Mouse (Mus musculus) hindbrain, embryonic 14.5 days (tissue): ENCODE data around the gene Cntfr. TPM values are rescaled to one million over a fixed set of nuclear protein-coding genes. Genes with fewer than 3 reads are reported as not detected.
A peak's percentile ranks its signal among the peaks of the same experiment; 100 is the strongest.

Experiments used
- ATAC-seq: fragments of 200-750 bp; cut with Nextera tagmentation; 2 replicates; pipeline ENCODE4 v1.8.0; 2017; ENCODE audit warnings: moderate number of reproducible peaks, mild to moderate bottlenecking, moderate TSS enrichment, moderate library complexity; ENCODE audit not compliant: low FRiP score
- DNase-seq: peaks from one replicate; pipeline ENCODE4 v3.0.0-alpha.2; 2015; ENCODE audit warnings: low spot score
- H3K27ac ChIP-seq: fragments of 300-500 bp; sonication (generic); 2 replicates; pipeline ENCODE4 v1.5.1; 2014; ENCODE audit warnings: mild to moderate bottlenecking, moderate library complexity
- H3K27me3 ChIP-seq: fragments of 300-500 bp; sonication (generic); 2 replicates; pipeline ENCODE4 v1.6.1; 2014; ENCODE audit warnings: mild to moderate bottlenecking, low read length, mixed read lengths; ENCODE audit not compliant: control insufficient read depth, insufficient read depth
- H3K36me3 ChIP-seq: fragments of 300-500 bp; sonication (generic); replicated peaks from 2 replicates; pipeline ENCODE4 v1.6.1; 2014; ENCODE audit not compliant: control insufficient read depth, insufficient read depth
- H3K4me1 ChIP-seq: fragments of 300-500 bp; sonication (generic); replicated peaks from 2 replicates; pipeline ENCODE4 v1.6.1; 2014; ENCODE audit warnings: antibody characterized with exemption, low read length, mixed read lengths; ENCODE audit not compliant: control insufficient read depth, insufficient read depth
- H3K4me2 ChIP-seq: fragments of 300-500 bp; sonication (generic); replicated peaks from 2 replicates; pipeline ENCODE4 v1.6.1; 2014; ENCODE audit warnings: mild to moderate bottlenecking, moderate library complexity
- H3K4me3 ChIP-seq: fragments of 300-500 bp; sonication (generic); replicated peaks from 2 replicates; pipeline ENCODE4 v1.5.1; 2014; ENCODE audit warnings: mild to moderate bottlenecking, low read length
- H3K9ac ChIP-seq: fragments of 300-500 bp; sonication (generic); 2 replicates; pipeline ENCODE4 v1.6.1; 2014
- H3K9me3 ChIP-seq: fragments of 300-500 bp; sonication (generic); 2 replicates; pipeline ENCODE4 v1.6.1; 2016; ENCODE audit warnings: low read length; ENCODE audit not compliant: control insufficient read depth
- WGBS: fragments of 180-500 bp; shearing (Covaris S2); extraction: QIAGEN DNeasy Blood & Tissue Kit; methylation state at CpG from one replicate; pipeline ENCODE4 v1.1.7; 2014; 5-methylcytosine and 5-hydroxymethylcytosine counted together
- polyA plus RNA-seq: library from polyadenylated mRNA; unstranded; fragments of >200 nt; fragmentation: Nextera tagmentation; extraction: Ambion mirVana; gene quantifications from 2 replicates; pipeline ENCODE4 v1.2.1, GENCODE M21; 2014

Gene Cntfr
- polyA plus RNA-seq, 1 experiment from 2014 or later: 21.8 TPM

DNA sequence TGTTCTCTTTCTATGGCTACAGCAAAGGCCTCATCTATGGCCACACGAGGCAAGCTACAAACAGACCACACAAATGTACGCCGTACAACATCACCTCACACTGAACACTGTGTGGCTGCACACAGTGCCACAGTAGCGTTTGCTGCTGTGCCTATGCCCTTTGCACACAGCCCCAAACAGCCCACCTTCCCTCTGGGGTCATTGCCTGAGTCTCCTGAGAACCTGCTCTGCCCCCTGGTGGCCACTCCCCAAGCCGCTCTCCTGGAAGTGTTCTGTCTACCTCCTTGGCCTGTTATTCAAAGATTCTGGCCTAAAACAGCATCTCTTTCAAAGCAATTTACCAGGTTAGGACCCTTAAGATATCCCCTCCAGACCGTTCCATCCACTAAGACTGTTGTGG lies 43.6 kb downstream of the Cntfr start:
- peaks cover 14% of the 10 kb centered on the region; the same call in 1 of the 2 replicates for H3K36me3 ChIP-seq
- H3K4me1 ChIP-seq: 0 out of 2 replicates have a peak, but pooled peaks cover 2% of the 10 kb centered on the region
- 38% methylated on average over 6 of the region's 6 CpGs for WGBS
- H3K9ac ChIP-seq: no peak overlapping the region
- H3K27ac ChIP-seq: no peak overlapping the region
- DNase-seq (peak; percentile 71), ATAC-seq (no peak)
- no peaks in the 10 kb centered on the region for H3K9me3 ChIP-seq
- no peaks in the 10 kb centered on the region for H3K27me3 ChIP-seq
- H3K4me3 ChIP-seq: no peak overlapping the region
- no peak overlapping the region for H3K4me2 ChIP-seq

DNA sequence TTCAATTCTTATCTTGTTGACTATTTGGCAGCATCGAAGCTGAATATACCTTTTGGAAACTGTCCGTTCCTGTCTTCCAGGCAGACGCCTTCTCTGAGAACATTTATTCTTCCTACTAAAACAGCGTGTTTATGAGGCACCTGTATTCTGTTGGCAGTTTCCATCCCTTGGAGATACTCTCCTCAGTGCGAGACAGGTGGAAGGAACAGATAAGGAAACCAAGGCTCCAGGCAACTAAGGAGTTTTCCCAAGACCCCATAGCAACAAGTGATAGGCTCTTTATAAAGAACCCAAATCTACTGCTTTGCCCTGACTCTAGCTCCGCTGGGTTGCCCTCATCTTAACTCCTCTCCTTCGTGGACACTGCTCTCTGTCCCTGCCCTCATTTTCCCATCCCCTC lies 48.3 kb downstream of the Cntfr start:
- DNase-seq: no peak
- WGBS: 64% methylated on average over 7 of the region's 7 CpGs
- no peak for ATAC-seq
- H3K9me3 ChIP-seq: no peaks in the 10 kb centered on the region
- H3K36me3 ChIP-seq: no peaks in the 10 kb centered on the region
- H3K27me3 ChIP-seq: no peaks in the 10 kb centered on the region
- no peak overlapping the region for H3K9ac ChIP-seq
- H3K27ac ChIP-seq: no peak overlapping the region
- H3K4me3 ChIP-seq: no peak overlapping the region
- H3K4me2 ChIP-seq: no peak overlapping the region
- 0 out of 2 replicates have a peak, but pooled peaks cover 5% of the 10 kb centered on the region for H3K4me1 ChIP-seq

DNA sequence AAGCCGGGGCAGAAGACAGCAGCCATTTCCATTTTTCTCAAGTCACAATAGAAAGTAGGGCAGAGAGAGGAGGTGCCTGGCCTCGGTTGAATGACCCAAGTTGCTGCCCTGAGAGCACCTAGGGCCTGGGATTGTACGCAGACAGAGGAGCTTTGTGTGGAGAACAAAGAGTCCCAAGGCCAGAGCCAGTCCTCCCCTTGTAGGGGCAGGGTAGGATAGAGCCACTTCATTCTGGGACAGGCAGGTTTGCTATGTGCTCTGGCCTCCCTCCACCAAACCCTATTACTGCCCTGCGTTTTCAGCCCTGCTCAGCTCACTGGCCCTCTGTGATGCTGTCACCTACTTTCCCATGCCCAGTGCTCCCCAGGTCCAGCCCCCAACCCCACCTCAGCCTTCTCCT lies 48.7 kb downstream of the Cntfr start:
- 0 out of 2 replicates have a peak, but pooled peaks have one; percentile 24 for ATAC-seq
- Histone ChIP-seq H3K4me3 (no peak overlapping the region), H3K4me1 (0 out of 2 replicates have a peak, but pooled peaks cover 5% of the 10 kb centered on the region), H3K9ac (no peak overlapping the region), H3K27me3 (no peaks in the 10 kb centered on the region), H3K36me3 (no peaks in the 10 kb centered on the region), H3K4me2 (no peak overlapping the region), H3K27ac (no peak overlapping the region), H3K9me3 (no peaks in the 10 kb centered on the region)
- DNase-seq: no peak
- WGBS: 14% methylated on average over 4 of the region's 4 CpGs

DNA sequence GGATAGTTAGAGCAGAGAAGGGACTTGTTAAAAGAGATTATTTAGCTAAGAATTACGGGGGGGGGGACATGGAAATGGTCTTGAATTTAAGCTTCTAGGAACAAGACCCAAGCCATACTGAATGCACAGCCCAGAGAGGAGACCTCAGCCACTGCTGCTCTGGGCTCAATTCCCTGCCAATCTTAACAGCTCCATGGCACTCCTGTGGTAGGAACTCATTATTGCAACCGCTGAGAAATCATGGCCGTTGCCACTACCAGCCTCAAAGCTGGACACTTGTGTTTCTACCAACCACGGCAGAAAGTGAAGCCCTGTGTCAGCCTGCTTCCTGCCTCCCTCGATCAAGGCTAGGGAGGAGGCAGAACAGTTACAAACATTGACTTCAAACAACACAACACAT lies 51.4 kb downstream of the Cntfr start:
- no peak for DNase-seq
- ATAC-seq: no peak

DNA sequence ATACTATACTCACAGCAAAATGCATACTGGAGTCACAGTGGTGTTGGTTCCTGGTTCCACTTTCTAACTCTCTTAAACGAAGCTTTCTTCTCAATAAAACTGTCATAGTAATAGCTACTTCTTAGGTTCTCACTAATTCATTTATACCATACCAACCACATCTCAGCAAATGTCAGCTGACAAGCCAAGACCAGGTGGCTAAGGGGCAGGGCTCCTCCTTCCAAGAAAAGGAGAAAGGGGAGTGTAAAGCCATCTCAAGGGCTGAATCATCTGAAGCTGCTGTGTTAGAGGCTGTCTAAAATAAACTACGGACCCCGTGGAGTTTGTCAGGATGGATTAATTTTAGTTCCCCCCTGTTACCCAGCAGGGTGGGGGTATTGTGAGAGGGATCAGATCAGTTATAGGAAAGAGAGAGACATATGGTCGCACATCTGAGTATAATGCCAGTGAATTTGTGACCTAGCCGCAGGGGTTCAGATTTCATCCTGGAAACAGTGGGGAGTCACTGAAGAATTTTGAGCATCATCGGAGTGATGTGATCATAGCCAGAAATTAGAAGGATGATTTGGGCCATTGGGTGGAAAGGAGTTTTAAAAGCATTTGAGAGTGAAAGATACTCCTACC lies 55.6 kb downstream of the Cntfr start:
- H3K4me3 ChIP-seq: no peak overlapping the region
- H3K9ac ChIP-seq: no peak overlapping the region
- ATAC-seq (no peak), DNase-seq (no peak)
- no peak overlapping the region for H3K4me2 ChIP-seq
- H3K27me3 ChIP-seq: no peaks in the 10 kb centered on the region
- H3K4me1 ChIP-seq: peaks cover 28% of the 10 kb centered on the region
- H3K27ac ChIP-seq: no peak overlapping the region
- 76% methylated on average over 6 of the region's 6 CpGs for WGBS
- H3K9me3 ChIP-seq: no peaks in the 10 kb centered on the region
- peaks cover 8% of the 10 kb centered on the region; the same call in 1 of the 2 replicates for H3K36me3 ChIP-seq

More for the DNA sequence above, 51.4 kb downstream of the Cntfr start:
- Histone ChIP-seq H3K9ac (no peak overlapping the region), H3K27ac (no peak overlapping the region), H3K4me2 (no peak overlapping the region), H3K9me3 (no peaks in the 10 kb centered on the region), H3K36me3 (no peaks in the 10 kb centered on the region), H3K4me1 (0 out of 2 replicates have a peak, but pooled peaks cover 5% of the 10 kb centered on the region), H3K27me3 (no peaks in the 10 kb centered on the region), H3K4me3 (no peak overlapping the region)
- 31% methylated on average over 5 of the region's 5 CpGs for WGBS

DNA sequence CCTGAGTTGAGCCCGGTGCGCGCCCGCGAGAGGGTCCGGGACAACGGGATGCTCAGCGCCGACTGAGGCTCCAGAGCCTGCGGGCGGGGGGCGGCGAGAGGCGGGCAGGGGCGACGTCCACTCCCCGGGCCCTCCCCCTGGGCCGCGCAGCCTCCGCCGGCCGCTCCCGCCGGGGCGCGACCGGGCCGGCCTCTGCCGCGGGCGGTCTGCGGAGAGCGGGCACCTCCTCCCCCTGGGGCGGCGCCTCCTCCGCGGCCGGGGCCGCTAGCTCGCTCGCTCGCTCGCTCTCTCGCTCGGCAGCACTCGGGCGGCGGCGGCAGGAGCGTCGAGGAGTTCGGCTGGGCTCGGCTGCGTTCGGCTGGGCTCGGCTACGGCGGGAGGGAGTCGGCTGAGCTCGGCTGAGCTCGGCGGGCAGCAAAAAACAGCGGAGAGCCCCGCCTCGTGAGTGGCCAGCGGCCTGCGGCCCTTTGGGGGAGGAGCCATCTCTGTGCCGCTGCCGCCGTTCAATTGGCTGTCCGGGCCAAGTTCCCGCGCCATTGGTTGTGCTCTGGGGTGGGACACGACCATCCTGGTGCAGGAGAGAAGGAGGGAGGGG lies 56.9 kb downstream of the Cntfr start, which contains the start of gene Enho:
Gene Enho (minus strand): TSS at position 412 of the 595 bp plus-strand sequence.
- H3K9me3 ChIP-seq: no peaks in the 10 kb centered on the region
- peak within 1 kb of the TSS; percentile 83 for H3K4me3 ChIP-seq
- no peaks in the 10 kb centered on the region for H3K27me3 ChIP-seq
- peak within 1 kb of the TSS; percentile 93 for H3K27ac ChIP-seq
- DNase-seq (peak; percentile 95), ATAC-seq (peak; percentile 92)
- peak within 1 kb of the TSS; percentile 98 for H3K9ac ChIP-seq
- H3K36me3 ChIP-seq: peaks cover 8% of the 10 kb centered on the region; the same call in 1 of the 2 replicates
- peaks cover 35% of the 10 kb centered on the region for H3K4me1 ChIP-seq
- 2% methylated on average over 60 of the region's 74 CpGs for WGBS
- H3K4me2 ChIP-seq: peak within 1 kb of the TSS; percentile 58

DNA sequence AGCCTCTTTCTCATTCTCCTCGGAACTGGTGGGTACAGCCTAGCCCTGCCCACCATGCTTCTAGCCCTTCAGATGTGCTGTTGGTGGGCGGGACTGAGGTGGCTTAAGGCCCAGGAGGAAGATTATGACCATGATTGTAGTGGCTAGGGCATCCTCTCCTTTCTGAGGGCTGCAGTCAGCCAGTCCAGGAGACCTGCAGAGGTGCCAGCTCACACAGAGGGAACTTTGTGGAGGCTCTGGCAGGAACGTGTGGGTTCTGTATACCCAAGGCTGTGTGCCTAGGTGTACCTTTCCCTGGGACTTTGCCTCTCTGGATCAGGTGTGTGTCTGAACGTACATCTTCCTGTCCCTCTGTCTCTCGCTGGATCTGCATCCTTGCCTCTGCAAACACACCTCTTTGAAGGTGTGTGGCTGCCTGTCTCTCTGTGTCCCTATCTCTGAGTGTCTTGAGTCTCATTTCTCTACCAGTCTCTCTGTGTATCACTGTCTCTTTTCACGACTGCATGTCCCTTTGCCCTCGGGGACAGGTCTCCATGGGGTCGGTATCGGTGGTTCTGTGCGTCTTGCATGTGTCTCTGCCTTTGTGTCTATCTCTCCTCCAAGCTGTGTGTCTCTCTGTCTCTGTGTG lies 57.6 kb downstream of the Cntfr start:
- Histone ChIP-seq H3K27ac (peak overlapping the region; percentile 93), H3K27me3 (no peaks in the 10 kb centered on the region), H3K4me2 (peak overlapping the region; percentile 58), H3K36me3 (peaks cover 8% of the 10 kb centered on the region; the same call in 1 of the 2 replicates), H3K9me3 (no peaks in the 10 kb centered on the region), H3K4me3 (peak overlapping the region; percentile 83), H3K9ac (peak overlapping the region; percentile 98), H3K4me1 (peaks cover 35% of the 10 kb centered on the region)
- DNase-seq (no peak), ATAC-seq (peak; percentile 15; the same call in 1 of the 2 replicates)
- 8% methylated on average over 10 of the region's 10 CpGs for WGBS

DNA sequence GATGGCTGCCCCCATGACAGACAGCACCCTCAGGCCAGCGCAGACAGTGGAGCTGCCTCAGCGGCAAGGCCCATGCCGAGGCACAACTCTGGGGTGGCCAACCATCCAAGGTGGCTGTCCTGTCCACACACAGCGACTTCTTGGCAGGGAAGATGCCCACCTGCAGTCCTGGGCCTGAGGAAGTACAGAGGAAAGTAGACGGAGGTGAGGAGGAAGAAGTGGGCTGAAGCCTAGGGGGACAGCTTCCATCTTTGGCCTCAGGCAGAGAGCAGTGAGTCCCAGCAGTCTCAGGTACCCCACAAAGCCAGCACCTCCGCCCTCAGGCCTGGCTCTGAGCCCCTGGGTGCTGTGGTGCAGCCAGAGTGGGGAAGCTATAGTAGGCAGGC lies 58.1 kb downstream of the Cntfr start:
- Histone ChIP-seq H3K27me3 (no peaks in the 10 kb centered on the region), H3K27ac (0 out of 2 replicates have a peak overlapping the region, but pooled peaks have one; percentile 93), H3K9me3 (no peaks in the 10 kb centered on the region), H3K4me1 (peaks cover 35% of the 10 kb centered on the region), H3K4me3 (peak overlapping the region; percentile 83), H3K36me3 (peaks cover 8% of the 10 kb centered on the region; the same call in 1 of the 2 replicates), H3K9ac (peak overlapping the region; percentile 98), H3K4me2 (peak overlapping the region; percentile 58)
- ATAC-seq (no peak), DNase-seq (no peak)
- 68% methylated on average over 6 of the region's 6 CpGs for WGBS

DNA sequence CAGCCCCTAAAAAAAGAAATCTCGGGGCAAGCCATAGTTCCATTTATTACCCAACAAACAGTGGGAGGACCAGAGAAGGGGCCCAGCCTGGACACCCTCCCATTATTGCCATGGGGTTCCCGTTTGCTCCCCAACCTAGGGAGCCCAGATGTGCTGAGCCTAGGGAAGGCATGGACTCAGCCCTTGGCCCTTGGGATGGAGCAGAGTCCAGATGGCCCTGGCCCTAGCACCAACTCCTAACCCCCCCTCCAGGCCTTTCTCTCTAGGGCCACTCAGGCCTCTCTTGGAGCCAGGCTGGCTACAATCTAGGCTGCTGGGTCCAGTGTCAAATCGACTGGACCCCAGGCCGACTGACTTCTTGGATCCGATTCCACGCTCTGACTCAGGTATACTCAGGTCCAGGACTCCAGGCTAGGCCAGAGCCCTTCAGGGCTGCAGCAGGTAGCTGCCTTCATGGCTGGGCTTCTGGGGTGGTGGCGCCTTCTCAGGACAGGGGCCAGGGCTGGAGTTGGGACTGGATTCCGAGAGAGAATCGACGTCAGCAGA lies 58.6 kb downstream of the Cntfr start:
- Histone ChIP-seq H3K9ac (peak overlapping the region; percentile 98), H3K4me2 (peak overlapping the region; percentile 58), H3K9me3 (no peaks in the 10 kb centered on the region), H3K27me3 (no peaks in the 10 kb centered on the region), H3K27ac (no peak overlapping the region), H3K4me1 (peaks cover 35% of the 10 kb centered on the region), H3K4me3 (peak overlapping the region; percentile 83), H3K36me3 (peaks cover 8% of the 10 kb centered on the region; the same call in 1 of the 2 replicates)
- ATAC-seq (no peak), DNase-seq (no peak)
- WGBS: 89% methylated on average over 10 of the region's 10 CpGs
